Mouse (Mus musculus): ENCODE data around the gene Hhat.
A peak's percentile ranks its signal among the peaks of the same experiment; 100 is the strongest.

Hhat gene

DNA sequence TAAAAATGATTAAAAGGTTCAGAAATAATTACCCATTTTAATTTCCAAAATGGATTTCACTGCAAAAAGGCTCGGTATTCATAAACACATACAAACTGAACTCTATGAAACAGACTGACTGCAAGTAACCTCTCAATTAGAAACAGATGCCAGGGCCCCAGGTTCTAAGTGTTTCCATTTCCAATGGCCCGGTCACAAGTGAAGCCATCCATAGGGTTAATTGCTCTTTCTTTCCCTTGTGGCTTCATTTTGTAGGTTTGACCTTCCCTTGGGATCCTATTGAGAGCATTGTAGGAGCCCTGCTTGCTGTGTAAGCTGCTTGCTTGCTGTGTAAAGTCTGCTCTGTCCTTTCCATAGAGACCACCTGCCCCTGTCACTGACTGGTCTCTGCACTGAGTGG, 123.7 kb downstream of the Hhat start:
- no peak for DNase-seq

GRCm38 (mm10) chr1:192642126-192642525, 128.9 kb downstream of the Hhat start:
- DNase-seq, result no peak

GRCm38 (mm10) chr1:192639175-192639574, 131.8 kb downstream of the Hhat start:
- no peak for DNase-seq

DNA sequence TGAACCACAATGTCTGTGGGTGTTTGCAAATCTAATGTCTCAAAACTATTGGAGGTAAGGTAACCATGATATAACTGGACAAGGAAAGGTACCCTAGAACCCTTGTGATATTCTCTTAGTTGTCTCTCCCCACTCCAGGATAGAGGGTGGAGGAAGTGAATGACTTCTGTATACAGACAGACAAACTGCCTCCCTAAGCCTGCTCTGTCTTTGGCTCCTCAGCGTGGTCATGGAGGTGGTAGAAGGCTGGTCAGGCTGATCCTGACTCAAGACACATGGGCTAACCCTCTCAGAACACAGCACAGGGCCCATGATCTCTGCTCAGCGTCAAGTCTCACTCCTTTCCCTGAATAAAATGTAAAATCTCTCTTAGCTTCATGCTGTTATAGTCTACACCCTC, 149.2 kb downstream of the Hhat start:
- no peak for DNase-seq

- DNase-seq, result no peak
Observed at GRCm38 (mm10) chr1:192613271-192613670, 157.8 kb downstream of the Hhat start.

GRCm38 (mm10) chr1:192611996-192612739, 158.9 kb downstream of the Hhat start:
- DNase-seq, result peak in 1 of 2 experiments; percentile 22

DNA sequence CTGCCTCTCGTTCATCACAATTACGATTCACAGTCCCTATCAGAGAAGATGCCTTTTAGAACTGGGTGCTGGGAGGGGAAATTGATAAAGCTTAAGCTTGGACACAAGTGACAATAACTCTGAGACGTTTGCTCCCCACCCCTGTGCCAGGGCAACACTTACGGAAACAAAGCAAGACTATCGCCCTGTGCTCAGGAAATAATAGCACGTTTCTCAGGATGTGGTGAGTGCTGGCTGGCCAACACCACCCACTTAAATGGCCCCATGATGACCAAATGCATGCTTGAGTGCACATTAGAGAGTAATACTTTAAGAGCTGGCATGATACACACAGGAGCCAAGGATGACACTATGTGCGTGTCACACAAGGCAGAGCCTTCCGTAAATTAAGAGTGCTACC, 164.1 kb downstream of the Hhat start:
- no peak for DNase-seq

GRCm38 (mm10) chr1:192604413-192604812, 166.6 kb downstream of the Hhat start:
- no peak for DNase-seq

- no peak for DNase-seq
Observed at GRCm38 (mm10) chr1:192603556-192603955, 167.5 kb downstream of the Hhat start.

GRCm38 (mm10) chr1:192601206-192601605, 169.8 kb downstream of the Hhat start:
- DNase-seq, result no peak

- no peak for DNase-seq
Observed at GRCm38 (mm10) chr1:192599746-192600145, 171.3 kb downstream of the Hhat start.

- DNase-seq, result peak; percentile 93 to 96
Observed at GRCm38 (mm10) chr1:192598380-192598779, 172.6 kb downstream of the Hhat start.

GRCm38 (mm10) chr1:192595426-192595825, 175.6 kb downstream of the Hhat start:
- DNase-seq, result no peak

GRCm38 (mm10) chr1:192593492-192593891, 177.5 kb downstream of the Hhat start:
- DNase-seq, result no peak

GRCm38 (mm10) chr1:192587451-192587850, 183.6 kb downstream of the Hhat start:
- DNase-seq, result no peak

DNA sequence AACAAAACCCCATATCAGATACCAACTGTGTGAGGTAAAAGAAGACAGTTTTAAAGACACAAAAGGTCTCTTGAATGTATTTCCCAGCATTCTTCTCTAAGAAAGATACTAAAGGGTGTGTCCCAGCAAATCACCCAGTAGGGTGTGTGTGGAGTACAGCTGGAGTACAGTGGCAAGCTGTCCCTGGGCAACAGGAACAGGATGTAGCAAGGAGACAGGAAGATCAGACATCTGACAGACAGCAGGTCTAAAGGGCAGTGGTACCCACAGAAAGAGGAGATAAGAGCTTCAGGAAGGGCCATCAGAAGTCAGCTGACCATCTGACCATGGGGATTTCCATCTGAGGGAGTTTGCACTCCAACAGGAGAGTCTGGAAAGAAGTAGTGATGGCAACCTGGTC, 185.7 kb downstream of the Hhat start:
- DNase-seq, result no peak

DNA sequence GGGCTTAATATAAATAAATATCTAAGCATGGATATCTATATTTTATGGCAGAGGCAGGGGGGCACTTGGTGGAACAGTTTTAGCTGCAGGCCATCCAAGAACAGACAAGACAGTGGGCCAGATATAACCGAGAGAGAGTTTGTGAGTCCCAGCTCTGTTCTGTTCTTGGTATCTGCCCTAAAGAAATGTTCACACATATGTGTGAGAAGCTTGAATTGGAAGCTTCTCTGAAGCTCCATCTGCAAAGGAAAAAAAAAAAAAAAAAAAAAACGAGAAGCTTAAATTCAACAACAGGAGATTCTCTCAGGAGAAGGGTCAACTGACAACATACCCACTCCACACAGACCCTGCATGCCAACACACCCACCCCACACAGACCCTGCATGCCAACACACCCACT, 188.1 kb downstream of the Hhat start:
- no peak for DNase-seq

DNA sequence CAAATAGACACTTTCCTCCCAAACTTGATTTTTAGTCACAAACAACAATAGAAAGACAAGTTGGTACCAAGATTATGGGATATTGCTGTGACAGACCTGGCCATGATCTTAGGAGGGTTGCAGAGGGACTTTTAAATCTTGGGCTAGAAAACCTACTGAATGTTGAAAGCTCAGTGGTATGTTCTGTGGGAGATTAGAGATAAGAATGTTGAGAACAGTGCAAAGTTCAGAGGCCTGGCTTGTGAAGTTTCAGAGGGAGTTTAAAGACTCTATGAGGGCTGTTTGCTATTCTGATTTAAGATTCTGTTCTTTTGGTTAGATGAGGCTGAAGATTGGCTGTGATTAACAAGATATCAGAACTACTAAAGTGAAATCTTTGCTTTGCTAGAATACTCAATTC, 206.3 kb downstream of the Hhat start:
- no peak for DNase-seq

DNA sequence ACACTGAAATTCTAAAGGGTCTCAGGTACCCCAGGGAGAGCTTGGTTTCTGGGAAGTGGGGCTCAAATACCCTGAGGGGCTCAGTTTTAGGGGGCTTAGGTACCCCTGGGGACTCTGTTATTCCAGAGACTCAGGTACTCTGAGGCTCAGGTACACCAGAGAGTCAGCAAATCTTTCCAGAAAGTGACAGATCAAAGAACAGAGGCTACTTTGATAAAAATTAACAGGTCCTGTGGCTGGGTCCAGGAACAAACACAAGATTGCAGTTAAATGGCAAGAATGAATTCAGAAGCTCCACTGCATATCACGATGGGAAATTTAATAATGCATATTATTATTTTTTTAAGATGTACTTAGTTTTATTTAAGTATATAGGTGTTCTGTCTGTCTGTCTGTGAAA, 211.7 kb downstream of the Hhat start:
- DNase-seq, result no peak

- DNase-seq, result peak in 1 of 2 experiments; percentile 19
Observed at GRCm38 (mm10) chr1:192557978-192558594, 212.9 kb downstream of the Hhat start.

- no peak for DNase-seq
Observed at GRCm38 (mm10) chr1:192555516-192555915, 215.5 kb downstream of the Hhat start.

GRCm38 (mm10) chr1:192550561-192550960, 220.5 kb downstream of the Hhat start:
- no peak for DNase-seq

- DNase-seq, result peak in 1 of 2 experiments; percentile 50
Observed at GRCm38 (mm10) chr1:192546843-192547242, 224.2 kb downstream of the Hhat start.

DNA sequence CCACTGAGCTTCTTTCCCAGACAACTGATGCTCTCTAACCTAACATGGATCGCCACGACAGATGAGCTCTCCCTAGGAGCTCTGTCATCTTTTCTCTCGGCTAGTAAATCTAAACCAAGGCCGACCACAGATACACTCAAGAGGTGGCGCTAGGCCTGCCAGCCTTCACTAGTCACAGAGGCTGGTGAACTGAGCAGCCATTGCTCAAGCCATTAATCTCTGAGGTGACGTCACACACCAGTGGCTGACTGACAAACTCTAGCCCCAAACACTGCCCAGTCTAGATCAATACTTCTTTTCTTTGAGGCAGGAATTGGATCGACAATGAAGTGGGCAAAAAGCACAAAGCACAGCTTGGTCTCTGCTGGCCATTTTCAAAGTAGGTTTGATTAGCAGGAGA, 226.1 kb downstream of the Hhat start:
- DNase-seq, result peak in 1 of 2 experiments; percentile 25

- no peak for DNase-seq
Observed at GRCm38 (mm10) chr1:192544091-192544490, 226.9 kb downstream of the Hhat start.

Data from cerebellum, postnatal 25 days (tissue).